Comparison of ENCODE assay signal across 23 mouse cellular contexts in the genomic region with DNA sequence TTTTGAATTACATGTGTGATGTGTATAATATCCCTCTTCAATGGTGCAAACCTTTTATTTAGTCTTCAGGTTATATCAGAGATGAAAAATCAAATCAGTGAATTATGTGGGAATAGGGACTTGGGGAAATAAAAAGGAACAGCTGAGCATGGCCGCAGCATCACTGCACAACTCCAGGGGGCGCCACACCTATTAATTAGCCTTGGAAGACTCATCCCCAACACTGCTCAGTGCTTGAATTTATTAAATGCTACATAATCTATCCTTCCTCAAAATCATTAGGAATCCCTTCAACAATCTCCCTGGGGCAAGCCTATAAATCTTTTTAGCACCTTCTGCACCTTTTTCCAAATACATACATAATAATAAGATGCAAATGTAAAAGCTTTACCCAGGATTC. TPM values are rescaled to one million over a fixed set of nuclear protein-coding genes. Genes with fewer than 3 reads are reported as not detected.
DNase-seq lines count a peak whose midpoint lies in the region; ATAC-seq and TF ChIP-seq lines count a peak whose summit lies in the region.
"Had no signal": no experiment of that assay in that cellular context is flagged by ENCODE, and none has a peak within 500 bp of the region (broad histone marks: within the 10 kb centered on the region; RNA-seq: fewer than 3 reads in every experiment).

No protein-coding gene starts in this region.

- no peak overlapping the region for H3K4me2 ChIP-seq in midbrain, postnatal 0 days (ENCODE audit: low read depth, low read length, poor library complexity, severe bottlenecking)
- no peak overlapping the region for H3K4me2 ChIP-seq in midbrain, embryonic 16.5 days (ENCODE audit: low read length)
- H3K4me2 ChIP-seq in neural tube, embryonic 15.5 days: no peak overlapping the region
- H3K4me2 ChIP-seq: hindbrain, embryonic 12.5 days; limb, embryonic 15.5 days had no signal

- no peak overlapping the region for H3K4me3 ChIP-seq in heart, adult 2 months
- H3K4me3 ChIP-seq in left cerebral cortex, adult 2 months: no peak overlapping the region
- H3K4me3 ChIP-seq in midbrain, postnatal 0 days (ENCODE audit: low read depth, low read length): no peak overlapping the region
- no peak overlapping the region for H3K4me3 ChIP-seq in midbrain, embryonic 16.5 days (ENCODE audit: low read depth, low read length)
- no peak overlapping the region for H3K4me3 ChIP-seq in neural tube, embryonic 15.5 days (replicated peaks)
- H3K4me3 ChIP-seq: embryonic facial prominence, embryonic 10.5 days; forebrain, embryonic 10.5 days; heart, embryonic 10.5 days; hindbrain, embryonic 12.5 days; limb, embryonic 15.5 days had no signal

- TF ChIP-seq EP300 in heart, adult 2 months (IDR thresholded peaks at IDR 0.05; ENCODE audit: insufficient read depth, low read depth, low read length): no peak

- no peak for ATAC-seq in midbrain, postnatal 0 days (ENCODE audit: low FRiP score)
- ATAC-seq in midbrain, embryonic 16.5 days: no peak
- no peak for ATAC-seq in neural tube, embryonic 15.5 days (ENCODE audit: low FRiP score)
- ATAC-seq: inflammation-experienced regulatory T-cells, adult 6 months had no signal

- H3K36me3 ChIP-seq in heart, adult 2 months (ENCODE audit: control insufficient read depth, insufficient read depth, low read length): no peaks in the 10 kb centered on the region; the same call in none of the 2 replicates
- H3K36me3 ChIP-seq in midbrain, postnatal 0 days (ENCODE audit: insufficient read depth, low read length): no peaks in the 10 kb centered on the region
- no peaks in the 10 kb centered on the region for H3K36me3 ChIP-seq in midbrain, embryonic 16.5 days (ENCODE audit: control insufficient read depth, insufficient read depth, low read length)
- no peaks in the 10 kb centered on the region for H3K36me3 ChIP-seq in neural tube, embryonic 15.5 days
- H3K36me3 ChIP-seq: embryonic facial prominence, embryonic 10.5 days; forebrain, embryonic 10.5 days; heart, embryonic 10.5 days; hindbrain, embryonic 12.5 days; limb, embryonic 15.5 days had no signal

- 66% methylated on average over 2 of the region's 2 CpGs for WGBS in heart, adult 2 months
- WGBS in midbrain, postnatal 0 days: 63% methylated on average over 2 of the region's 2 CpGs
- WGBS in midbrain, embryonic 16.5 days: 64% methylated on average over 2 of the region's 2 CpGs
- WGBS in neural tube, embryonic 15.5 days: 65% methylated on average over 2 of the region's 2 CpGs

- no peak overlapping the region for H3K9ac ChIP-seq in heart, adult 2 months (ENCODE audit: low read depth, low read length)
- no peak overlapping the region for H3K9ac ChIP-seq in midbrain, postnatal 0 days (replicated peaks; ENCODE audit: low read length, poor library complexity, severe bottlenecking)
- no peak overlapping the region for H3K9ac ChIP-seq in midbrain, embryonic 16.5 days (ENCODE audit: low read depth, low read length)
- H3K9ac ChIP-seq in neural tube, embryonic 15.5 days (replicated peaks): no peak overlapping the region
- H3K9ac ChIP-seq: hindbrain, embryonic 12.5 days; limb, embryonic 15.5 days had no signal

- no peaks in the 10 kb centered on the region for H3K79me2 ChIP-seq in heart, adult 2 months (replicated peaks; ENCODE audit: control insufficient read depth, insufficient read depth, low read length)

- TF ChIP-seq CTCF in heart, adult 2 months (IDR thresholded peaks at IDR 0.05): peak; percentile 47
- TF ChIP-seq CTCF in left cerebral cortex, adult 2 months (IDR thresholded peaks at IDR 0.05): peak; percentile 39
- TF ChIP-seq CTCF in midbrain, postnatal 0 days (IDR thresholded peaks at IDR 0.05): peak; percentile 44

- no peaks in the 10 kb centered on the region for H3K9me3 ChIP-seq in midbrain, postnatal 0 days (ENCODE audit: low read length)
- no peaks in the 10 kb centered on the region for H3K9me3 ChIP-seq in midbrain, embryonic 16.5 days (replicated peaks; ENCODE audit: control insufficient read depth, low read length, poor library complexity, severe bottlenecking)
- H3K9me3 ChIP-seq in neural tube, embryonic 15.5 days (replicated peaks): no peaks in the 10 kb centered on the region
- H3K9me3 ChIP-seq: embryonic facial prominence, embryonic 10.5 days; forebrain, embryonic 10.5 days; heart, embryonic 10.5 days; hindbrain, embryonic 12.5 days; limb, embryonic 15.5 days had no signal

- no peak for TF ChIP-seq POLR2A in heart, adult 2 months (IDR thresholded peaks at IDR 0.05; ENCODE audit: insufficient read depth, low read depth, low read length)

- DNase-seq in heart, adult 2 months: no peak
- DNase-seq in heart, postnatal 36 days: no peak
- DNase-seq in left cerebral cortex, adult 2 months (ENCODE audit: extremely low spot score in 1 of 2, low spot score in 2 of 2): no peak
- no peak for DNase-seq in left cerebral cortex, adult 11 months (ENCODE audit: low spot score)
- DNase-seq in midbrain, postnatal 0 days (ENCODE audit: low spot score): no peak
- DNase-seq: adrenal gland, postnatal 36 days; cerebellum, adult 11 months; cerebellum, adult 9-11 months; gastrocnemius, postnatal 36 days; kidney, adult 9 months; kidney, postnatal 25 days; left cerebral cortex, postnatal 4 days; lung, adult 18-20 months; lung, postnatal 4 days had no signal

- no peaks in the 10 kb centered on the region for H3K4me1 ChIP-seq in heart, adult 2 months (ENCODE audit: control insufficient read depth, insufficient read depth, low read length)
- H3K4me1 ChIP-seq in midbrain, postnatal 0 days (ENCODE audit: insufficient read depth, low read length): 0 out of 2 replicates have a peak, but pooled peaks cover 4% of the 10 kb centered on the region
- peaks cover 12% of the 10 kb centered on the region for H3K4me1 ChIP-seq in midbrain, embryonic 16.5 days (ENCODE audit: control insufficient read depth, insufficient read depth, low read length)
- H3K4me1 ChIP-seq in neural tube, embryonic 15.5 days: peaks cover 12% of the 10 kb centered on the region

- intact Hi-C loops in heart, adult 2 months (cut with DNase I): no loop called here
- intact Hi-C loops in heart, postnatal 36 days (cut with DNase I): no loop called here
- intact Hi-C loops in left cerebral cortex, adult 2 months (cut with DNase I): no loop called here

- H3K27me3 ChIP-seq in heart, adult 2 months (ENCODE audit: control insufficient read depth, insufficient read depth, low read length): no peaks in the 10 kb centered on the region
- H3K27me3 ChIP-seq in midbrain, postnatal 0 days (ENCODE audit: insufficient read depth, low read length): no peaks in the 10 kb centered on the region
- no peaks in the 10 kb centered on the region for H3K27me3 ChIP-seq in midbrain, embryonic 16.5 days (ENCODE audit: control insufficient read depth, insufficient read depth, low read depth, low read length)
- H3K27me3 ChIP-seq in neural tube, embryonic 15.5 days (replicated peaks): no peaks in the 10 kb centered on the region; the same call in 1 of the 2 replicates
- H3K27me3 ChIP-seq: hindbrain, embryonic 12.5 days; limb, embryonic 15.5 days had no signal

- H3K27ac ChIP-seq in heart, adult 2 months: no peak overlapping the region; the same call in 1 of the 2 replicates
- no peak overlapping the region for H3K27ac ChIP-seq in left cerebral cortex, adult 2 months
- no peak overlapping the region for H3K27ac ChIP-seq in midbrain, postnatal 0 days (ENCODE audit: low read depth, low read length)
- H3K27ac ChIP-seq in midbrain, embryonic 16.5 days (ENCODE audit: low read length): no peak overlapping the region
- H3K27ac ChIP-seq in neural tube, embryonic 15.5 days (replicated peaks): no peak overlapping the region
- H3K27ac ChIP-seq: embryonic facial prominence, embryonic 10.5 days; forebrain, embryonic 10.5 days; heart, embryonic 10.5 days; hindbrain, embryonic 12.5 days; limb, embryonic 15.5 days had no signal

RNA-seq across cellular contexts. Expression of a gene that starts 1.9 kb away (rescaled TPM):
- total RNA-seq in heart, adult 2 months (2021): 100 to 1,000 TPM; 129 to 146 TPM
- polyA plus RNA-seq in heart, adult 2 months (2012; rRNA removed): 27.9 and 46.5 TPM in 2 replicates
- 100 to 1,000 TPM in 1 of 2 experiments, 10 to 100 TPM in 1; 96.2 to 152 TPM for total RNA-seq in heart, postnatal 36 days (2021)
- total RNA-seq in left cerebral cortex, adult 2 months (2021): 10 to 100 TPM; 48.8 to 57.4 TPM
- total RNA-seq in midbrain, postnatal 0 days (2014; rRNA removed): 15.7 and 16.2 TPM in 2 replicates
- 17.9 and 19.8 TPM in 2 replicates for polyA plus RNA-seq in midbrain, postnatal 0 days (2015; fragmentation: Nextera tagmentation; extraction: Ambion mirVana)
- polyA plus RNA-seq in midbrain, embryonic 16.5 days (2015; fragmentation: Nextera tagmentation; extraction: Ambion mirVana): 15.0 and 17.1 TPM in 2 replicates
- polyA plus RNA-seq in neural tube, embryonic 15.5 days (2015; fragmentation: Nextera tagmentation; extraction: Ambion mirVana): 18.0 and 19.7 TPM in 2 replicates
- total RNA-seq: megakaryocyte-erythroid progenitor cell, adult 5-6 weeks had no signal
